Mouse (Mus musculus) ES-E14 (cell line): ENCODE results near the gene Ddx11.

ENCODE experiments used
- CHD2 ChIP-seq: IDR thresholded peaks from 2 replicates; pipeline ENCODE4 v1.6.1; 2014; ENCODE audit warnings: mild to moderate bottlenecking, low read depth, low read length, inconsistent platforms
- HCFC1 ChIP-seq: IDR thresholded peaks from 2 replicates; pipeline ENCODE4 v1.6.1; 2012; ENCODE audit warnings: low read length, inconsistent platforms, borderline replicate concordance; ENCODE audit not compliant: insufficient read depth
- MAFK ChIP-seq: IDR thresholded peaks from 2 replicates; pipeline ENCODE4 v1.6.1; 2014; ENCODE audit warnings: mild to moderate bottlenecking, low read depth, low read length, inconsistent platforms; ENCODE audit not compliant: insufficient read depth
- ZNF384 ChIP-seq: IDR thresholded peaks from 2 replicates; pipeline ENCODE4 v1.6.1; 2012; ENCODE audit warnings: low read depth, low read length, inconsistent platforms

- TF ChIP-seq ZNF384 (no peak), MAFK (no peak), HCFC1 (no peak), CHD2 (no peak)
These were observed 16.6 kb upstream of the Ddx11 start for GRCm38 (mm10) chr17:66106601-66107267.
